Mouse (Mus musculus): Measurements from ENCODE around the gene Gm28038. TPM values are rescaled to one million over a fixed set of nuclear protein-coding genes. Genes with fewer than 3 reads are reported as not detected.

Gene Gm28038
- polyA plus RNA-seq, 1 experiment from 2014 or later, result not detected

- Histone ChIP-seq H3K9ac (ENCODE audit: low read depth, low read length) (no peak overlapping the region), H3K4me3 (ENCODE audit: low read length) (no peak overlapping the region), H3K27ac (ENCODE audit: low read length) (no peak overlapping the region), H3K4me1 (ENCODE audit: control insufficient read depth, insufficient read depth, low read length) (peaks cover 36% of the 10 kb centered on the region), H3K36me3 (ENCODE audit: control insufficient read depth, insufficient read depth, low read length) (peaks cover 24% of the 10 kb centered on the region), H3K27me3 (replicated peaks; ENCODE audit: control insufficient read depth, insufficient read depth, low read length) (no peaks in the 10 kb centered on the region), H3K9me3 (ENCODE audit: control insufficient read depth, low read length) (no peaks in the 10 kb centered on the region), H3K4me2 (ENCODE audit: low read depth, low read length) (no peak overlapping the region)
- no peak for ATAC-seq
- 85% methylated on average over 4 of the region's 4 CpGs for WGBS
These were observed 37.5 kb upstream of the Gm28038 start for GRCm38 (mm10) chr2:30243391-30243790.

DNA sequence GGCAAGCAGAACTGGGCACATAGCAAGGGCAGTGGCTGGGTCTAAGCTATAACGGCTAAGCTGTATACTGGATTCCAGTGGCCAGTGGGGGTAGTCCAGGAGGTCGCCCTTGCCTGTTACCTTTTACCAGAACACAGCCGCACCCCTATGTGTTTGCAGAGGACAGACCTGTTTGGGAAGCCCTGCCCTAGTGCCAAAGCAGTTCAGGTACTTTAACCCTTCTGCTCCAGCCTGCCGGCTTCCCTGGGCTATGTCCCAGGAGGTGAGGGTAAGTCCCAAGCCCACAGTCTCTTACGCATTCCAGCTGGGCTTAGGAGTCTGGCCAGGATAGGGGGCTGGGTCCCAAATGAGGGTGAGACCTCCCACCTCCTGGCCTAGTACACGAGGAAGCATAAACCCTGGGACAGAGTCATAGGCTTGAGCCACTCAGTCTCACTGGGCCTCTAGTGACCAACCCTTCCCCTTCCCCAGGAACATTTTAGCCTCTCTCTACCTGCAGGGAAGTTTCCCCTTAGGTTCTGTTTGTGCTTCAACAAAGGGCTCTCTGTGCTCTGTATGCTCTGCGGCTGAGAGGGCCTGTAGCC lies 36.2 kb upstream of the Gm28038 start:
- Histone ChIP-seq H3K27me3 (replicated peaks; ENCODE audit: control insufficient read depth, insufficient read depth, low read length) (no peaks in the 10 kb centered on the region), H3K4me2 (ENCODE audit: low read depth, low read length) (0 out of 2 replicates have a peak overlapping the region, but pooled peaks have one; percentile 6), H3K27ac (ENCODE audit: low read length) (peak overlapping the region; percentile 42; the same call in 1 of the 2 replicates), H3K4me1 (ENCODE audit: control insufficient read depth, insufficient read depth, low read length) (peaks cover 23% of the 10 kb centered on the region), H3K9ac (ENCODE audit: low read depth, low read length) (0 out of 2 replicates have a peak overlapping the region, but pooled peaks have one; percentile 21), H3K36me3 (ENCODE audit: control insufficient read depth, insufficient read depth, low read length) (peaks cover 27% of the 10 kb centered on the region), H3K9me3 (ENCODE audit: control insufficient read depth, low read length) (no peaks in the 10 kb centered on the region), H3K4me3 (ENCODE audit: low read length) (no peak overlapping the region)
- 56% methylated on average over 7 of the region's 7 CpGs for WGBS
- peak; percentile 8; the same call in 1 of the 2 replicates for ATAC-seq

DNA sequence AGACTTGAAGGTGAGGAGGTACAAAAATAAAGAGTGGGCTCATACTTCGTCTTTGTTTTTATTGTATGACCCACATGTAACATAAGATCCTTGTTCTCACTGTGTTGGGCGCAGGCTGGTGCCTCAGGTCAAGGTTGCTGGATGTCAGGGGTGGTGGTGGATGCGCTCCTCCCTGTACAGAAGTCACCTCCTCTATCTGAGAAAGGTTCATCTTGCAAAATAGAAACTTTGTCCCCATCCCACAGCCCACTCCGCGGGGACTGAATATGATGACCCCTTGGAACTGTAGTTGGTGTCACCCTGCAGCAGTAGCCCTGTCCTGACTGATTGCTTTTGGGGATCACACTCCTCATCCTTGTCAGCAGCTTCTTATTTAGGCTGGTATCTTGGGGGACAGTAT lies 33.8 kb upstream of the Gm28038 start:
- H3K4me2 ChIP-seq (ENCODE audit: low read depth, low read length), result no peak overlapping the region
- H3K27ac ChIP-seq (ENCODE audit: low read length), result no peak overlapping the region
- ATAC-seq, result no peak
- no peak overlapping the region for H3K4me3 ChIP-seq (ENCODE audit: low read length)
- peaks cover 26% of the 10 kb centered on the region for H3K4me1 ChIP-seq (ENCODE audit: control insufficient read depth, insufficient read depth, low read length)
- no peaks in the 10 kb centered on the region for H3K9me3 ChIP-seq (ENCODE audit: control insufficient read depth, low read length)
- H3K27me3 ChIP-seq (replicated peaks; ENCODE audit: control insufficient read depth, insufficient read depth, low read length), result no peaks in the 10 kb centered on the region
- H3K9ac ChIP-seq (ENCODE audit: low read depth, low read length), result no peak overlapping the region
- 90% methylated on average over 5 of the region's 5 CpGs for WGBS
- H3K36me3 ChIP-seq (ENCODE audit: control insufficient read depth, insufficient read depth, low read length), result peaks cover 15% of the 10 kb centered on the region

DNA sequence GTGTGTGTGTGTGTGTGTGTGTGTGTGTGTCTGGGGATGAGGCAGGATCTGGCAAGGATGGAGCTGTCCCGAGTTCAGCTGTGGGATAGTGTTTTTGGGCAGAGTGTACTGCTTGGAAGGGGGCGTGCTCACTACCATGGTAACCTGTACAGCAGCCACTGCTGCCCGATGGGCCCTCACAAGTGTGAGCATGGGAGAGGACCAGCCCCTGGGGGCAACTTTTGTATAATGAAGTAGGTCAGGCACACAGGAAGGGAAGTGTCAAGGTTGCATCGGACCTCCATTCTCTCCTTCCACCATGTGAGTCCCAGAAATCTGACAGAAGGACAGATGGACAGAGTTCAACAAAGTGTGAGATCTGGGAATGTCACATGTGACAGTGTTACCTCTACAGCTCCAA lies 33.2 kb upstream of the Gm28038 start:
- Histone ChIP-seq H3K4me1 (ENCODE audit: control insufficient read depth, insufficient read depth, low read length) (peaks cover 33% of the 10 kb centered on the region), H3K9ac (ENCODE audit: low read depth, low read length) (no peak overlapping the region), H3K4me3 (ENCODE audit: low read length) (no peak overlapping the region), H3K36me3 (ENCODE audit: control insufficient read depth, insufficient read depth, low read length) (peaks cover 15% of the 10 kb centered on the region), H3K4me2 (ENCODE audit: low read depth, low read length) (no peak overlapping the region), H3K27ac (ENCODE audit: low read length) (no peak overlapping the region), H3K9me3 (ENCODE audit: control insufficient read depth, low read length) (no peaks in the 10 kb centered on the region), H3K27me3 (replicated peaks; ENCODE audit: control insufficient read depth, insufficient read depth, low read length) (no peaks in the 10 kb centered on the region)
- ATAC-seq, result no peak
- 78% methylated on average over 4 of the region's 4 CpGs for WGBS

GRCm38 (mm10) chr2:30249182-30249581 lies 31.7 kb upstream of the Gm28038 start:
- 97% methylated on average over 3 of the region's 3 CpGs for WGBS
- Histone ChIP-seq H3K9me3 (ENCODE audit: control insufficient read depth, low read length) (no peaks in the 10 kb centered on the region), H3K27ac (ENCODE audit: low read length) (no peak overlapping the region), H3K4me3 (ENCODE audit: low read length) (no peak overlapping the region), H3K4me2 (ENCODE audit: low read depth, low read length) (no peak overlapping the region), H3K4me1 (ENCODE audit: control insufficient read depth, insufficient read depth, low read length) (peaks cover 31% of the 10 kb centered on the region), H3K9ac (ENCODE audit: low read depth, low read length) (no peak overlapping the region), H3K27me3 (replicated peaks; ENCODE audit: control insufficient read depth, insufficient read depth, low read length) (no peaks in the 10 kb centered on the region), H3K36me3 (ENCODE audit: control insufficient read depth, insufficient read depth, low read length) (peaks cover 12% of the 10 kb centered on the region)
- no peak for ATAC-seq

- ATAC-seq, result no peak
- no peaks in the 10 kb centered on the region for H3K9me3 ChIP-seq (ENCODE audit: control insufficient read depth, low read length)
- WGBS, result 86% methylated on average over 10 of the region's 10 CpGs
- H3K4me3 ChIP-seq (ENCODE audit: low read length), result no peak overlapping the region
- no peaks in the 10 kb centered on the region for H3K27me3 ChIP-seq (replicated peaks; ENCODE audit: control insufficient read depth, insufficient read depth, low read length)
- H3K9ac ChIP-seq (ENCODE audit: low read depth, low read length), result no peak overlapping the region
- no peak overlapping the region for H3K4me2 ChIP-seq (ENCODE audit: low read depth, low read length)
- H3K27ac ChIP-seq (ENCODE audit: low read length), result peak overlapping the region; percentile 82
- peaks cover 25% of the 10 kb centered on the region for H3K4me1 ChIP-seq (ENCODE audit: control insufficient read depth, insufficient read depth, low read length)
- H3K36me3 ChIP-seq (ENCODE audit: control insufficient read depth, insufficient read depth, low read length), result peaks cover 13% of the 10 kb centered on the region
These were observed 30.4 kb upstream of the Gm28038 start for GRCm38 (mm10) chr2:30250166-30251128.

DNA sequence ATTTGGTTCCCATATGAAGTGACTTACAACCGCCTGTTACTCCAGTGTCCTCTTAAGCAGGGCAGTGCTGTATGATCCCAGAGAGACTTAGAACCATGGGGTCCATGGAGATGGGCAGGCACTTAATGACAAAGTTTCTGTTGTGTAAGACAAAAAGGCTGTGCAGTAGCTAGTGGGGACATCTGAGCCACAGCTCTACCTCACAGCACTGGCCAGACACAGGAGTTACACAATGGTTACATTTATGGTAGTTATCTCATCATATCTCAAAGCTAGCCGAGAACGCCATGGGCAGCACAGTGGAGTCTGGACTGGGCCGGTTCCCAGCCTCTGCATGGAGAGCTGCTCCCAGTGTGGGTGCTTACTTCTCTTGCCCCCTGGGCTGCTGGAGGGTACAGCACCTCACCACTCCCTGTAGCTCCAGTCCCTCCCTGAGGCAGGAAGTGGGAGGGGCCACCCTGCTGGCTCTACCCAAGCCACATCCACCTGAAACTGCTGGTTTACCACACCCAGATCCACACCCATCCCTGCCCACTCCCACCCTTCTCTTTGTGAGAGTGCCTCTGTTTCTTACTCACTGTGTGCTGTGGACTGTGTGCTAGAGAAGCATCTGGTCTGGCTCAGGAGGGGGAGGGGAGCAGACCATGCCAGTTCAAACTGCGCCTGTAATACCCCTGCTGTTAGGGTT lies 29.3 kb upstream of the Gm28038 start:
- Histone ChIP-seq H3K27me3 (replicated peaks; ENCODE audit: control insufficient read depth, insufficient read depth, low read length) (no peaks in the 10 kb centered on the region), H3K9me3 (ENCODE audit: control insufficient read depth, low read length) (no peaks in the 10 kb centered on the region), H3K27ac (ENCODE audit: low read length) (peak overlapping the region; percentile 82), H3K4me2 (ENCODE audit: low read depth, low read length) (peak overlapping the region; percentile 23; the same call in 1 of the 2 replicates), H3K4me1 (ENCODE audit: control insufficient read depth, insufficient read depth, low read length) (peaks cover 20% of the 10 kb centered on the region), H3K9ac (ENCODE audit: low read depth, low read length) (peak overlapping the region; percentile 34), H3K4me3 (ENCODE audit: low read length) (no peak overlapping the region), H3K36me3 (ENCODE audit: control insufficient read depth, insufficient read depth, low read length) (peaks cover 21% of the 10 kb centered on the region)
- peak; percentile 93 for ATAC-seq
- 54% methylated on average over 5 of the region's 5 CpGs for WGBS

DNA sequence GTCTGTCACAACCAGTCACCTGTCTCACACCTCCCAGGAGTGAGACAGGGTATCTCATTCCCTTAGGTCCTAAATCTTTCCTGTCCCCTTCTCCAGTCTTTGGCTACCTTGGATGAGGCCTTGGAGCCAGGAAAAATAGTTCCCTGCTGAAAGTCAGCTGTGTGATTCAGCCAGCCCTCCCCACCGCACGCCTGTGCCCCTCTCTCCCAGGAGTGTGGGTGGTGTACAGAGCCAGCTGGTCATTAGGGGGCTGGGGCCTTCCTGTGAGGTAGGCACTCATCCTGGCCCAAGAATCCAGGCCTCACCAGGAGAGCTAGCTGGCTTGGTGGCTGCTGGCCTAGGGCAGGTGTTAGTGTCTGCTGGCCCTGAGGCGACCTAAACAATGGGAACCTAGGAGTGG lies 28.3 kb upstream of the Gm28038 start:
- 76% methylated on average over 3 of the region's 3 CpGs for WGBS
- no peak overlapping the region for H3K4me3 ChIP-seq (ENCODE audit: low read length)
- H3K9ac ChIP-seq (ENCODE audit: low read depth, low read length), result peak overlapping the region; percentile 21; the same call in 1 of the 2 replicates
- H3K4me1 ChIP-seq (ENCODE audit: control insufficient read depth, insufficient read depth, low read length), result peaks cover 20% of the 10 kb centered on the region
- ATAC-seq, result no peak
- H3K4me2 ChIP-seq (ENCODE audit: low read depth, low read length), result no peak overlapping the region
- H3K36me3 ChIP-seq (ENCODE audit: control insufficient read depth, insufficient read depth, low read length), result peaks cover 28% of the 10 kb centered on the region
- no peaks in the 10 kb centered on the region for H3K27me3 ChIP-seq (replicated peaks; ENCODE audit: control insufficient read depth, insufficient read depth, low read length)
- peak overlapping the region; percentile 82 for H3K27ac ChIP-seq (ENCODE audit: low read length)
- H3K9me3 ChIP-seq (ENCODE audit: control insufficient read depth, low read length), result no peaks in the 10 kb centered on the region

GRCm38 (mm10) chr2:30253809-30254208 lies 27.0 kb upstream of the Gm28038 start:
- H3K27ac ChIP-seq (ENCODE audit: low read length), result no peak overlapping the region
- no peak overlapping the region for H3K9ac ChIP-seq (ENCODE audit: low read depth, low read length)
- no peaks in the 10 kb centered on the region for H3K9me3 ChIP-seq (ENCODE audit: control insufficient read depth, low read length)
- peaks cover 20% of the 10 kb centered on the region for H3K4me1 ChIP-seq (ENCODE audit: control insufficient read depth, insufficient read depth, low read length)
- H3K27me3 ChIP-seq (replicated peaks; ENCODE audit: control insufficient read depth, insufficient read depth, low read length), result no peaks in the 10 kb centered on the region
- 85% methylated on average over 5 of the region's 5 CpGs for WGBS
- no peak for ATAC-seq
- H3K4me2 ChIP-seq (ENCODE audit: low read depth, low read length), result no peak overlapping the region
- H3K4me3 ChIP-seq (ENCODE audit: low read length), result no peak overlapping the region
- peaks cover 23% of the 10 kb centered on the region for H3K36me3 ChIP-seq (ENCODE audit: control insufficient read depth, insufficient read depth, low read length)

Data from intestine, embryonic 16.5 days (tissue).